Comparison of ENCODE assay signal across 8 mouse cellular contexts in genomic region chr8:102783821-102784591, GRCm38 (mm10). TPM values are rescaled to one million over a fixed set of nuclear protein-coding genes. Genes with fewer than 3 reads are reported as not detected.
DNase-seq lines count a peak whose midpoint lies in the region; ATAC-seq lines count a peak whose summit lies in the region.

No protein-coding gene starts in this region.

- peak; percentile 51 to 63 for DNase-seq in left cerebral cortex, adult 18-20 months (ENCODE audit: low spot score in 2 of 2)
- DNase-seq in left cerebral cortex, adult 11 months (ENCODE audit: low spot score) = no peak
- peak; percentile 61 for DNase-seq in embryonic facial prominence, embryonic 14.5 days (ENCODE audit: low spot score)
- peak; percentile 58 to 66 for DNase-seq in kidney, postnatal 4 days
- DNase-seq in right cerebral cortex, adult 18-20 months = peak; percentile 62

- H3K36me3 ChIP-seq in embryonic facial prominence, embryonic 14.5 days (ENCODE audit: control insufficient read depth, insufficient read depth, low read length) = no peaks in the 10 kb centered on the region
- no peaks in the 10 kb centered on the region for H3K36me3 ChIP-seq in heart, embryonic 15.5 days
- H3K36me3 ChIP-seq in lung, embryonic 16.5 days (ENCODE audit: control insufficient read depth, insufficient read depth, low read length) = no peaks in the 10 kb centered on the region

- peak overlapping the region; percentile 75 for H3K4me3 ChIP-seq in embryonic facial prominence, embryonic 14.5 days (ENCODE audit: low read depth, low read length)
- H3K4me3 ChIP-seq in heart, embryonic 15.5 days = peak overlapping the region; percentile 69
- H3K4me3 ChIP-seq in lung, embryonic 16.5 days (ENCODE audit: low read length) = peak overlapping the region; percentile 74

- H3K4me1 ChIP-seq in embryonic facial prominence, embryonic 14.5 days (ENCODE audit: control insufficient read depth, insufficient read depth, low read length) = no peaks in the 10 kb centered on the region
- peaks cover 31% of the 10 kb centered on the region for H3K4me1 ChIP-seq in heart, embryonic 15.5 days (replicated peaks)
- H3K4me1 ChIP-seq in lung, embryonic 16.5 days (replicated peaks; ENCODE audit: control insufficient read depth, insufficient read depth, low read length) = peaks cover 6% of the 10 kb centered on the region

- peak overlapping the region; percentile 77 for H3K4me2 ChIP-seq in embryonic facial prominence, embryonic 14.5 days (ENCODE audit: low read depth, low read length)
- H3K4me2 ChIP-seq in heart, embryonic 15.5 days = peak overlapping the region; percentile 97
- H3K4me2 ChIP-seq in lung, embryonic 16.5 days (ENCODE audit: low read depth, low read length) = peak overlapping the region; percentile 86

- H3K9ac ChIP-seq in embryonic facial prominence, embryonic 14.5 days (ENCODE audit: low read depth, low read length) = peak overlapping the region; percentile 96
- peak overlapping the region; percentile 63 for H3K9ac ChIP-seq in heart, embryonic 15.5 days
- peak overlapping the region; percentile 83 for H3K9ac ChIP-seq in lung, embryonic 16.5 days (ENCODE audit: low read length)

- no peaks in the 10 kb centered on the region for H3K9me3 ChIP-seq in embryonic facial prominence, embryonic 14.5 days (ENCODE audit: control insufficient read depth, low read length)
- H3K9me3 ChIP-seq in heart, embryonic 15.5 days (replicated peaks) = no peaks in the 10 kb centered on the region
- no peaks in the 10 kb centered on the region for H3K9me3 ChIP-seq in lung, embryonic 16.5 days (ENCODE audit: control insufficient read depth, low read length)

- H3K27ac ChIP-seq in embryonic facial prominence, embryonic 14.5 days (replicated peaks; ENCODE audit: low read depth, low read length) = peak overlapping the region; percentile 98
- peak overlapping the region; percentile 84 for H3K27ac ChIP-seq in heart, embryonic 15.5 days
- peak overlapping the region; percentile 97 for H3K27ac ChIP-seq in lung, embryonic 16.5 days (ENCODE audit: low read length)

- ATAC-seq in embryonic facial prominence, embryonic 14.5 days (ENCODE audit: low read depth) = peak; percentile 27
- peak; percentile 4; the same call in 1 of the 2 replicates for ATAC-seq in heart, embryonic 15.5 days (replicated peaks; ENCODE audit: insufficient number of reproducible peaks, insufficient read depth, low FRiP score, low read depth)
- ATAC-seq in lung, embryonic 16.5 days (ENCODE audit: low read depth) = no peak
- ATAC-seq in erythroblast, adult 5-6 weeks (replicated peaks; ENCODE audit: low FRiP score, poor library complexity, severe bottlenecking) = no peak

- WGBS in embryonic facial prominence, embryonic 14.5 days = 0% methylated on average over 41 of the region's 42 CpGs
- WGBS in heart, embryonic 15.5 days = under 1% methylated on average over 42 of the region's 42 CpGs
- 0% methylated on average over 42 of the region's 42 CpGs for WGBS in lung, embryonic 16.5 days

- no peaks in the 10 kb centered on the region for H3K27me3 ChIP-seq in embryonic facial prominence, embryonic 14.5 days (replicated peaks; ENCODE audit: control insufficient read depth, insufficient read depth, low read length)
- H3K27me3 ChIP-seq in heart, embryonic 15.5 days = peaks cover 46% of the 10 kb centered on the region
- H3K27me3 ChIP-seq in lung, embryonic 16.5 days (ENCODE audit: control insufficient read depth, insufficient read depth, low read depth, low read length) = peaks cover 9% of the 10 kb centered on the region; the same call in 1 of the 2 replicates

RNA-seq across cellular contexts. Expression of gene Cdh11, which starts 1.4 kb away (rescaled TPM):
- total RNA-seq in left cerebral cortex, adult 18-20 months (2021) = 10 to 100 TPM; 48.1 to 56.3 TPM
- polyA plus RNA-seq in embryonic facial prominence, embryonic 14.5 days (2014; fragmentation: Nextera tagmentation; extraction: Ambion mirVana) = 207 and 239 TPM in 2 replicates
- polyA plus RNA-seq in heart, embryonic 15.5 days (2015; fragmentation: Nextera tagmentation; extraction: Ambion mirVana) = 42.2 and 63.9 TPM in 2 replicates
- polyA plus RNA-seq in lung, embryonic 16.5 days (2015; fragmentation: Nextera tagmentation; extraction: Ambion mirVana) = 151 and 156 TPM in 2 replicates
- 0.21 and 0.38 TPM in 2 replicates for total RNA-seq in erythroblast, adult 5-6 weeks (2015; ENCODE audit: low replicate concordance)
- total RNA-seq in erythroblast, adult 5-6 weeks (2017; ENCODE audit: low replicate concordance) = 0.51 and 0.84 TPM in 2 replicates

Comparison
In these comparisons a context has a peak if more than half of its experiments do, and no peak if none do; other contexts are left out.
1. ATAC-seq: peak in embryonic facial prominence, embryonic 14.5 days (single experiment) and heart, embryonic 15.5 days (single experiment); none in lung, embryonic 16.5 days (single experiment) and erythroblast, adult 5-6 weeks (single experiment).
2. Peak in every context shown above with its lines, with median percentiles within 50 percentile points of each other: H3K27ac ChIP-seq, H3K4me2 ChIP-seq, H3K4me3 ChIP-seq and H3K9ac ChIP-seq.